Mouse (Mus musculus): ENCODE results near the gene Eef2. TPM values are rescaled to one million over a fixed set of nuclear protein-coding genes. Genes with fewer than 3 reads are reported as not detected.
"Not testable (repeated sequence)": the region's sequence is repeated elsewhere in the genome, so short reads cannot be mapped to it uniquely, and the experiment has no call there.

The Eef2 gene
- total and polyA plus RNA-seq, 3 experiments = 1,695 to 3,878 (median 1,715) TPM

GRCm38 (mm10) chr10:81173132-81173531, 3.3 kb upstream of the Eef2 start:
- Histone ChIP-seq H3K36me3 (replicated peaks) (peaks cover 15% of the 10 kb centered on the region), H3K4me3 (ENCODE audit: low read depth, low read length) (peak overlapping the region; percentile 48; the same call in 1 of the 2 replicates), H3K4me1 (ENCODE audit: insufficient read depth, low read depth, low read length) (peaks cover 53% of the 10 kb centered on the region), H3K9me3 (replicated peaks) (no peaks in the 10 kb centered on the region), H3K27me3 (ENCODE audit: insufficient read depth, low read length) (no peaks in the 10 kb centered on the region)
- ATAC-seq (ENCODE audit: extremely low read depth, insufficient number of reproducible peaks, low FRiP score, poor library complexity, severe bottlenecking) (no peak), DNase-seq (ENCODE audit: low spot score) (no peak)
- TF ChIP-seq GATA1 (IDR thresholded peaks at IDR 0.05; ENCODE audit: borderline replicate concordance, low read length) (no peak), GATA2 (IDR thresholded peaks at IDR 0.05; ENCODE audit: borderline replicate concordance, low read depth, low read length) (no peak), POLR2AphosphoS5 (IDR thresholded peaks at IDR 0.05; ENCODE audit: insufficient replicate concordance, low read depth, low read length) (no peak), TAL1 (conservative IDR thresholded peaks at IDR 0.05; ENCODE audit: low read depth, low read length) (no peak), CTCF (IDR thresholded peaks at IDR 0.05; ENCODE audit: low read depth, low read length) (peak; percentile 25; the same call in 1 of the 2 replicates)

- peak; percentile 57 for DNase-seq (ENCODE audit: low spot score)
Observed at GRCm38 (mm10) chr10:81174617-81175344, 1.6 kb upstream of the Eef2 start.

DNA sequence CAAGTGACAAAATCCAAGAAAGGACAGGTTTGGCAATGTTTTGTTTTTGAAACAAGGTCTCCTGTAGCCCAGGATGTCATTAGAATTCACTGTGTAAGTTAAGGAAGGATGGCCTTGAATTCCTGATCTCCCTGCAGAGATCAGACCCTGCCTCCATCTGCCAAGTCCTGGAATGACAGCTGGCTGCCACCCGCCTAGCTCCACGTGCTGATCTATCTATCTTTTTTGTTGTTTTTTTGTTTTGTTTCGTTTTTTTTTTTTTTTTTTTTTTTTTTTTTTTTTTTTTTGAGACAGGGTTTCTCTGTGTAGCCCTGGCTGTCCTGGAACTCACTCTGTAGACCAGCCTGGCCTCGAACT, 1.1 kb upstream of the Eef2 start:
- not testable (repeated sequence) for ATAC-seq (ENCODE audit: extremely low read depth, insufficient number of reproducible peaks, low FRiP score, poor library complexity, severe bottlenecking); H3K9me3 ChIP-seq (replicated peaks); H3K27me3 ChIP-seq (ENCODE audit: insufficient read depth, low read length); DNase-seq (ENCODE audit: low spot score)
- Histone ChIP-seq H3K4me1 (ENCODE audit: insufficient read depth, low read depth, low read length) (peaks cover 63% of the 10 kb centered on the region), H3K36me3 (replicated peaks) (peaks cover 36% of the 10 kb centered on the region), H3K4me3 (ENCODE audit: low read depth, low read length) (peak overlapping the region; percentile 55; the same call in 1 of the 2 replicates)

More at GRCm38 (mm10) chr10:81174617-81175344, 1.6 kb upstream of the Eef2 start:
- Histone ChIP-seq H3K9me3 (replicated peaks) (no peaks in the 10 kb centered on the region), H3K27me3 (ENCODE audit: insufficient read depth, low read length) (no peaks in the 10 kb centered on the region), H3K4me3 (ENCODE audit: low read depth, low read length) (peak overlapping the region; percentile 55; the same call in 1 of the 2 replicates), H3K4me1 (ENCODE audit: insufficient read depth, low read depth, low read length) (peaks cover 58% of the 10 kb centered on the region), H3K36me3 (replicated peaks) (peaks cover 31% of the 10 kb centered on the region)
- TF ChIP-seq TAL1 (conservative IDR thresholded peaks at IDR 0.05; ENCODE audit: low read depth, low read length) (no peak), GATA1 (IDR thresholded peaks at IDR 0.05; ENCODE audit: borderline replicate concordance, low read length) (no peak), POLR2AphosphoS5 (IDR thresholded peaks at IDR 0.05; ENCODE audit: insufficient replicate concordance, low read depth, low read length) (no peak), GATA2 (IDR thresholded peaks at IDR 0.05; ENCODE audit: borderline replicate concordance, low read depth, low read length) (no peak), CTCF (IDR thresholded peaks at IDR 0.05; ENCODE audit: low read depth, low read length) (peak; percentile 95)
- ATAC-seq (ENCODE audit: extremely low read depth, insufficient number of reproducible peaks, low FRiP score, poor library complexity, severe bottlenecking) = peak; percentile 43

DNA sequence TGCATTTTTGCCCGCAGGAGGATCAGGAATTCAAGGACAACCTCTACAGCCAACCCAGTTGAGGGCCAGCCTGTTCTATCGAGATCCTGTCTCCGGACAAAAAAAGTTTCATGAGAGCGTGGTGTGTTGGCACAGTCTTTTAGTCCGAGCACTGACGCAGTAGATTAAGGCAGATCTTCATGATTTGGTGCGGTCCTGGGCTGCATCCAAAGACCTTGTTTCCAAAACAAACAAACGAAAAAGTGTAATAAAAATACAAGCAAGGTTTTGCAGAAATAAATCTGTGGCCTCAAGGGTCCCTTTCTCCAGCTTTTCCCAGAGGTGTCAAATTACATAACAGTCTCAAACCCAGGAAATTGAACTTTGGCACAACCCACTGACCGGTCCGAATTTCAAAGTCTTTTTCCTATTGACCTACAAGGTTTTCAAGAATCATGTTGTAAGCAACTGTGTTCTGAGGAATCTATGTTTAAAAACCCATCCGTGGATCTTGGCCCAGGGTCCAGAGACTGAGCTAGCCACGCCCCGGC, 430 bp upstream of the Eef2 start:
- DNase-seq (ENCODE audit: low spot score) (no peak), ATAC-seq (ENCODE audit: extremely low read depth, insufficient number of reproducible peaks, low FRiP score, poor library complexity, severe bottlenecking) (no peak)
- Histone ChIP-seq H3K4me1 (ENCODE audit: insufficient read depth, low read depth, low read length) (peaks cover 70% of the 10 kb centered on the region), H3K27me3 (ENCODE audit: insufficient read depth, low read length) (no peaks in the 10 kb centered on the region), H3K4me3 (ENCODE audit: low read depth, low read length) (peak overlapping the region; percentile 84), H3K9me3 (replicated peaks) (no peaks in the 10 kb centered on the region), H3K36me3 (replicated peaks) (peaks cover 42% of the 10 kb centered on the region)
- TF ChIP-seq CTCF (IDR thresholded peaks at IDR 0.05; ENCODE audit: low read depth, low read length) (no peak), POLR2AphosphoS5 (IDR thresholded peaks at IDR 0.05; ENCODE audit: insufficient replicate concordance, low read depth, low read length) (no peak), TAL1 (conservative IDR thresholded peaks at IDR 0.05; ENCODE audit: low read depth, low read length) (no peak), GATA2 (IDR thresholded peaks at IDR 0.05; ENCODE audit: borderline replicate concordance, low read depth, low read length) (no peak), GATA1 (IDR thresholded peaks at IDR 0.05; ENCODE audit: borderline replicate concordance, low read length) (no peak)

DNA sequence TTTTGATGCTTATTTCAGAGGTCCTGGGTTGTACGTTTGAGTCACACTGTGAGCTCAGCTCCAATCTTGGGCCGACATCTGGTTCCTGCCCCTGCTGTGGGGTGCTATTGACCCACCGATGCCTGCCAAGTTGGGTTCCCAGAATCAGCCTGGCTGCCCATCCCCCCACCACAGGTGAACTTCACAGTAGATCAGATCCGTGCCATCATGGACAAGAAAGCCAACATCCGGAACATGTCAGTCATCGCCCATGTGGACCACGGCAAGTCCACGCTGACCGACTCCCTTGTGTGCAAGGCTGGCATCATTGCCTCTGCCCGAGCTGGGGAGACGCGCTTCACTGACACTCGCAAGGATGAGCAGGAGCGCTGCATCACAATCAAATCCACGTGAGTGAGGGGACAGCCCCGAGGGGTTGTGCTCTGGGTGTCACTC, 1.1 kb downstream of the Eef2 start:
- TF ChIP-seq TAL1 (conservative IDR thresholded peaks at IDR 0.05; ENCODE audit: low read depth, low read length) = no peak
- no peak for TF ChIP-seq GATA1 (IDR thresholded peaks at IDR 0.05; ENCODE audit: borderline replicate concordance, low read length)
- no peak; the same call in 1 of the 2 replicates for TF ChIP-seq POLR2AphosphoS5 (IDR thresholded peaks at IDR 0.05; ENCODE audit: insufficient replicate concordance, low read depth, low read length)
- no peak for TF ChIP-seq CTCF (IDR thresholded peaks at IDR 0.05; ENCODE audit: low read depth, low read length)
- no peak for TF ChIP-seq GATA2 (IDR thresholded peaks at IDR 0.05; ENCODE audit: borderline replicate concordance, low read depth, low read length)
- ATAC-seq (ENCODE audit: extremely low read depth, insufficient number of reproducible peaks, low FRiP score, poor library complexity, severe bottlenecking) (no peak), DNase-seq (ENCODE audit: low spot score) (no peak)
- peaks cover 82% of the 10 kb centered on the region for H3K4me1 ChIP-seq (ENCODE audit: insufficient read depth, low read depth, low read length)
- H3K4me3 ChIP-seq (ENCODE audit: low read depth, low read length) = peak overlapping the region; percentile 84
- no peaks in the 10 kb centered on the region for H3K27me3 ChIP-seq (ENCODE audit: insufficient read depth, low read length)
- H3K36me3 ChIP-seq (replicated peaks) = peaks cover 57% of the 10 kb centered on the region
- no peaks in the 10 kb centered on the region for H3K9me3 ChIP-seq (replicated peaks)

- no peak for ATAC-seq (ENCODE audit: extremely low read depth, insufficient number of reproducible peaks, low FRiP score, poor library complexity, severe bottlenecking)
- peaks cover 78% of the 10 kb centered on the region for H3K4me1 ChIP-seq (ENCODE audit: insufficient read depth, low read depth, low read length)
Observed at GRCm38 (mm10) chr10:81177958-81178712, 1.7 kb downstream of the Eef2 start.

More at GRCm38 (mm10) chr10:81177958-81178712, 1.7 kb downstream of the Eef2 start:
- Histone ChIP-seq H3K9me3 (replicated peaks) (no peaks in the 10 kb centered on the region), H3K36me3 (replicated peaks) (peaks cover 59% of the 10 kb centered on the region), H3K27me3 (ENCODE audit: insufficient read depth, low read length) (no peaks in the 10 kb centered on the region), H3K4me3 (ENCODE audit: low read depth, low read length) (peak overlapping the region; percentile 84)
- DNase-seq (ENCODE audit: low spot score) = no peak
- peak; percentile 66 for TF ChIP-seq POLR2AphosphoS5 (IDR thresholded peaks at IDR 0.05; ENCODE audit: insufficient replicate concordance, low read depth, low read length)
- no peak for TF ChIP-seq GATA1 (IDR thresholded peaks at IDR 0.05; ENCODE audit: borderline replicate concordance, low read length)
